Mouse (Mus musculus): ENCODE results near the gene Pnpt1. TPM values are rescaled to one million over a fixed set of nuclear protein-coding genes. Genes with fewer than 3 reads are reported as not detected.

Pnpt1 gene
- polyA plus RNA-seq, 1 experiment: 17.2 TPM

DNA sequence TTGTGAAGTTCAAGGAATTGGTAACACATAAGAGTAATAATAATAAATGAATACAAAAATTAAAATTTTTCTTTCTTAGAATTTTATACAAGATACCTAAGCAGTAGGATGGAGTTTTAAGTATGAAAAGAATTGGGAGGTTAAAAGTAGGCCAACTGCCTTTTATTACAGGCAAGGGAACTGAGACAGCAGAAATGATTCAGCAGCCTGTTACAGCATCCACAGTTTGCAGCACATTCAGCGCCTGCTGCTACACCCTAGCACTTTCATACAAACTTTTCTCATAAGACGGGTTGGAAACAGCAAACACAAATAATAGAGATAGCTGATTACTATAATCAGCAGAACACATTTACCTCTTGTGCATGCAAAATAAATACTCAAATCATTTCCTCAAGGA is 79.2 kb downstream of the Pnpt1 start:
- Histone ChIP-seq H3K4me1 (ENCODE audit: control insufficient read depth, insufficient read depth, low read length) (no peaks in the 10 kb centered on the region), H3K27ac (ENCODE audit: control insufficient read depth, insufficient read depth, low read depth, low read length, poor library complexity) (no peak overlapping the region), H3K4me3 (replicated peaks; ENCODE audit: control insufficient read depth, low read depth, low read length) (no peak overlapping the region)
- TF ChIP-seq CTCF (IDR thresholded peaks at IDR 0.05; ENCODE audit: control insufficient read depth, insufficient read depth, low read length): no peak
- 91% methylated on average over 2 of the region's 2 CpGs for WGBS

Other genes starting within 250 kb of the Pnpt1 start
- gene Ppp4r3b, start 42.1 kb downstream of the Pnpt1 start, polyA plus RNA-seq (2011; ENCODE audit: insufficient read depth, insufficient read length, low replicate concordance, missing spikeins): 34.2 and 41.6 TPM in 2 replicates
- gene Cfap36, start 116.7 kb downstream of the Pnpt1 start, polyA plus RNA-seq (2011; ENCODE audit: insufficient read depth, insufficient read length, low replicate concordance, missing spikeins): 8.2 and 12.1 TPM in 2 replicates
- 6.5 and 8.5 TPM in 2 replicates for gene Ccdc88a, start 242.9 kb downstream of the Pnpt1 start, polyA plus RNA-seq (2011; ENCODE audit: insufficient read depth, insufficient read length, low replicate concordance, missing spikeins)